Mouse (Mus musculus) testis, adult 2 months (tissue): ENCODE data around the gene Map3k20.

ENCODE experiments used
- CTCF ChIP-seq: fragments of 200-500 bp; IDR thresholded peaks from 2 replicates; pipeline ENCODE4 v1.5.1; 2012; ENCODE audit warnings: low read depth, mild to moderate bottlenecking, inconsistent platforms, low read length, moderate library complexity; ENCODE audit not compliant: control insufficient read depth, insufficient read depth, insufficient replicate concordance
- POLR2A ChIP-seq: fragments of 200-500 bp; IDR thresholded peaks from 2 replicates; pipeline ENCODE4 v1.6.1; 2012; ENCODE audit warnings: low read depth, mild to moderate bottlenecking, inconsistent platforms, low read length, moderate library complexity; ENCODE audit not compliant: control insufficient read depth

DNA sequence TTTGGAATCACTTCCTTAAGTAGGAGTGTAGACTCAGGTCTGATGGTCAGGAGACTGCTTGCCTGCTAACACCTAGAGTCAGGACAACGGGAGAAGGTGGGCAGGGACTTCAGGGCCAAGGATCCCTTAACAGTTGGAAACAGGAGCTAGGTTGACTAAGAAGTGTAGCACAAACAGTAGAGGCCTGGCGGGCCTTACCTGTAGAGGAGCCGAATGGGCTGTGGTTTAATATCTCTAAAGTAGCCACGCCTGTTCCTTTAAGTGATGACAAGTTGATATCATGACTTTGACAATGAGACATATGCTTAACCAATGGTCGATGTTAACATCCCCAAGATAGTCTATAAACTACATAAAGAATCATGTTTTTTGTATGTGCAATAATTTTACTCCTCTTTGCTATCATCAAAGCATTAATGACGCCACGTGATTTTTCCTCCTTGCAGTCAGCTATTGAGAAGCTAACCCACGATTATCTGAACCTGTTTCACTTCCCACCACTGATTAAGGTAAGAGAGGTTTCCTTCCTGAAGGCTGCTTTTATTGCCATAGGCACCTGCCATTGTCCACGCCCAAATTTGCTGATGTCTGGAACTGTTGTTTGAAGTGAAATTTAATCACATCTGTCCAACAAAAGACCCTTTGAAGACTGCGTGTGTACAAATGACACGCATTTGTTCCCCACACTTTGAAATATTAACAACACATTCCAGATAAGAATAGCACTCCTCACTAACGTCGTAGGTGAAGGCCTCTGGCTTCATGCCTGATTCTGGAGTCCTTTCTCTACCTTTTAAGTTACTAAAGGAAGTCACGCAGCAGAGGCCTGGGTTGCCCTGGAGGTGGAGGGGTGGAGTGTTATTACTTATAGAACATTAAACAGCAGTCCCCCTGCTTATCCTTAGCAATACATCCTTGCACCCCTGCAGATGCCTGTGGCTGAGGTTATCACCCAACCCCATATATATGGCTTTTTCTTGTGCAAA, 131.0 kb downstream of the Map3k20 start:
- TF ChIP-seq POLR2A (no peak), CTCF (no peak)
